Mouse (Mus musculus): ENCODE measurements around the gene Insig1.

Insig1 gene

DNA sequence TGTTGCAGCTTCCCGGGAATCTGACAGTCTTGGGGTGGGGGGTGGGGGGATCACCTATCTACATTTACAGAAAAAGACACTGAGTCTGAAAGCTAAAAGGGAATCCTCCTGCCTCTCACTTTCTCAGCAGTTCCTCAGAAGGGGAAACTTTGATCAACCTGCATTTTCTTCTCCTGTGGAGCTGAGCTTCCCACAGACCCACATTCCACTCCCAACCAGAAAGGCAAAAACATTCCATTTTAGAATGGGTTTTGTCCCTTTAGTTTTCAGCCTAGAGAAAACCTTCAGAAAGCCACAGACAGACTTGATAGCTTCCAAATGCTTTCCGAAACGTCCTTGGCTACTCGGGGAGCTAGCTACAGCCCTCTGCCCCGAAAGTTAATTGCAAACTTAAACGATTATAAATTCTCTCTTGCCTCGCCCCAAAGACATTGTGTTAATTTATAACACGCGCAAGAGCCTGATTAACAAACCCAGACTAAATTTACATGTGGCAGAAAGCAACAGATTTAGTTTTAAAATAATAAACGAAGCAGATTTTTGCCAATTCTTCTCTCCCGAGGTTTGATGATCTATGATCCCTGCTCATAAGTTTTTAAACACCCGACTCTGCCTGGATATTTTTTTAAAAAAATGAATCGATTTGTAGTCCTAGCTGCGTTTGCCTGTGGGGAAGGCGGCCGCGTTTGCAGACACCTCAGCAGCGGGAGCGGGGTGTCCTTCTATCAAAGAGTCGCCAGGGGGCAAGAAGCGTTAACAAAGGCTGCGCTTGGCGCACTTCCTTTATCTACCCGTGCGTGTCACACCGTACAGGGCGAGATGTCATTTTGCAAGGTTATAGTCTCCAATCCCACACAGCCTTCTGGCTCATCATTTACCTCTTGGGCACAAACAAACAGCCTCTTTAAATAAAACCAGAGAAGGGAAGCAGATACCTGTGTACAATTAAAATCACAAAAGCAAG is 51.6 kb downstream of the Insig1 start:
- peak; percentile 76 for DNase-seq

DNA sequence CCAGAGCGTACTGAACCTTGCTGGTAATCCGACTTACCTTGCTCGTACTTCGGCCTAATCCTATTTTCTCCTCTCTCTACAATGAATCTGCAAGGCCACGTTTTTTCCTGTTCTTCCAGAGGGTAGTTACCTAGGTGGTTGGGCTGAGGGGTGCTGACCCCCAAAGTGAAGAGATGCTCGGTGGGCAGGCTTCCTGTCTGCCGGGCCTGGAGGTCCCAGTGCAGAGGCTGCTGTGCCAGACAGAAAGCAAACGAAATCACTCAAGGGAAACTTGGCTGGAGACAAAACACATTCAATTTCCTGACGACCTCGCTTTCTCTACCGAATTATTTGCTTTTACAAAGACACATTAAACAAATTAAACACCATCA is 52.3 kb downstream of the Insig1 start:
- DNase-seq = no peak

DNA sequence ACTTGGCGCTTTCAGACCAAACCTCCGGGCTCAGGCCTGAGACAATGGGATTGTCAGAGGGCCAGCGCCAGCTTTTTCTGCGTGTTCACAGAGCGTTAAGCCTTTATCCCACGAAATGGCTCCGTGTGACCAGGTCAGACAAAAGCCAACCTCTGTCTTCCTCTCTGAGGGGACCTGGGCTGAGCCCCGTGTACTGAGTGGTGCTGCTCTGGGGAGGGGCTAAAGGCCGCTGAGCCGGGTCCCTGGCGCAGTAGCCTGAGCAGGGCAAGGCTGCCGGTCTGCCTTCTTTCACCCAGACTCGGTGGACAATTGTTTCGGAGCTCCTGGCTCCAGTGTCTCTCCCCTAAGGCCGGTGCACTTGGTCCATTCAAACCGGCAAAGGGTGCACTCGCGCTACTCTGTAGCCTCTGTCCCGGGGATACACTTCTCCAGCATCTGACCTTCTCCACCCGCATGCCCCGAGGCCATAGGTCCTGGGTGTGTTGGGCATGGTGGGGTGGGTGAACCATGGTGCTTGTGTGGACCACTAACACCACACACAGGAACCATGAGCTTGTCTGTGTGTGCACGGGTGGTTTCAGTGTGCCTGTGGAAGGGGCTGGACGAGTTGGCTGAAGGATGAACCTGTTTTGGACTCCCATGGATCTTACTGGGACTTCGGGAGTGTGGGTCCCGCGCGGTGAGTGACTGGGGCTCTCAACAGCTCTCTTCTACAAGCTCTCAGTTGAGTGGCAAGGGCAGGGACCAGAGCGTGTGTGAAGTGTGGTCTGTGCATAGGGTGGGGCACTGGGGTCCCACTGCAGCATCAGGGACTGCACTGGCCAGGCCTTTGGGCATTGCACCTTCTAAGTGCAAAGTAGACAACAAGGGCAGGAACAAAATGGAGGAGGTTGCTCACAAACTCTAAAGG is 53.4 kb downstream of the Insig1 start:
- DNase-seq = no peak
